Mouse (Mus musculus) thymus, adult 2 months (tissue): Measurements from ENCODE around the gene Prcd. TPM values are rescaled to one million over a fixed set of nuclear protein-coding genes. Genes with fewer than 3 reads are reported as not detected.

Experiments used
- DNase-seq: peaks from one replicate; pipeline ENCODE4 v3.0.0; 2021
- H3K27ac ChIP-seq: fragments of 200-500 bp; 2 replicates; pipeline ENCODE4 v1.5.1; 2012; ENCODE audit warnings: low read length, control low read depth; ENCODE audit not compliant: control insufficient read depth, insufficient read depth
- H3K27me3 ChIP-seq: fragments of 200-500 bp; 2 replicates; pipeline ENCODE4 v1.6.1; 2012; ENCODE audit warnings: mild to moderate bottlenecking, low read length, moderate library complexity, mixed read lengths; ENCODE audit not compliant: control insufficient read depth, insufficient read depth
- H3K36me3 ChIP-seq: fragments of 200-500 bp; 2 replicates; pipeline ENCODE4 v1.6.1; 2012; ENCODE audit warnings: mild to moderate bottlenecking, low read length, moderate library complexity; ENCODE audit not compliant: control insufficient read depth, insufficient read depth
- H3K4me1 ChIP-seq: fragments of 200-500 bp; replicated peaks from 2 replicates; pipeline ENCODE4 v1.6.1; 2012; ENCODE audit warnings: low read length; ENCODE audit not compliant: control insufficient read depth, insufficient read depth
- H3K4me3 ChIP-seq: fragments of 200-500 bp; 2 replicates; pipeline ENCODE4 v1.5.1; 2012; ENCODE audit warnings: mild to moderate bottlenecking, low read length, control low read depth, moderate library complexity; ENCODE audit not compliant: control insufficient read depth, insufficient read depth
- CTCF ChIP-seq: fragments of 200-500 bp; IDR thresholded peaks from 2 replicates; pipeline ENCODE4 v1.5.1; 2012; ENCODE audit warnings: mild to moderate bottlenecking, control low read depth, low read length, moderate library complexity, borderline replicate concordance; ENCODE audit not compliant: control insufficient read depth, poor library complexity, insufficient read depth; ENCODE audit errors: extremely low read depth
- POLR2A ChIP-seq: fragments of 200-500 bp; IDR thresholded peaks from 2 replicates; pipeline ENCODE4 v1.6.1; 2012; ENCODE audit warnings: mild to moderate bottlenecking, low read length, control low read depth, moderate library complexity; ENCODE audit not compliant: control insufficient read depth, poor library complexity, insufficient read depth; ENCODE audit errors: extremely low read depth
- WGBS: fragments of 180-500 bp; shearing (Covaris S2); methylation state at CpG from one replicate; pipeline ENCODE4 v1.1.7; 2018; 5-methylcytosine and 5-hydroxymethylcytosine counted together
- polyA plus RNA-seq: library from polyadenylated mRNA; depleted of rRNA; stranded (reverse); fragments of >200 nt; gene quantifications from 2 replicates; pipeline ENCODE4 v1.2.3, GENCODE M21; 2012; rRNA removed

The Prcd gene
- polyA plus RNA-seq, 1 experiment, result 0.97 TPM

DNA sequence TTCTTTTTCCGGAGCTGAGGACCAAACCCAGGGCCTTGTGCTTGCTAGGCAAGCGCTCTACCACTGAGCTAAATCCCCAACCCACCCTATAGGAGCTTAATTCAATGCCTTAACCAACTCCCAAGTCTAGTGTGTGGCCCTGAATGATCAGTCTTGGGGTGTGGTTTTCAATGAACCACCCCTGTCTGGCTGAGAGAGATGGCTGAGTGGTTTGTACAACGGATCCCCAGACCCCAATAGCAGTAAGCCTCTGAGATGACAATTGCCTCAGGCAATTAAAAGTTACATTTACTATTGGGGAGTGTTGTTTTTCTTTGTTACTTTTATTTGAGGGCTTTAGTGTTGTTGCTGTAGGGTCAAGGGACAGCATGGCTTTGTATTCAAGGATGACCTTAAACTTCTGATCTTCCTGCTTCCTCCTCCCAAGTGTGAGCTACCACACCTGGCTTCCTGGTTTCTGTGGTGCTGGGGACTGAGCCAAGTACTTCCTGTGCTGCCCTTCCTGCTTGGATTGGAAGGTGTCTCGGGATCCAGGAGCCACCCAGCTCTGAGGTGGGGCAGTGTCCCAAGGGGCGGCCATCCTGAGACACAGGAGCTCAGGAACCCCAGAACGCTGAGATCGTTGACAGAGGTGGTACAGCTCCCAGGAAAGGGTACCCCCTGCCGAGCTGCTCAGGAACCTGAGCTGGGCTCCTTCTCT is 51.2 kb downstream of the Prcd start:
- no peak for DNase-seq
- Histone ChIP-seq H3K27me3 (no peaks in the 10 kb centered on the region), H3K27ac (no peak overlapping the region), H3K36me3 (no peaks in the 10 kb centered on the region), H3K4me3 (no peak overlapping the region), H3K4me1 (peaks cover 4% of the 10 kb centered on the region; the same call in 1 of the 2 replicates)
- no peak for TF ChIP-seq POLR2A
- 90% methylated on average over 8 of the region's 8 CpGs for WGBS

DNA sequence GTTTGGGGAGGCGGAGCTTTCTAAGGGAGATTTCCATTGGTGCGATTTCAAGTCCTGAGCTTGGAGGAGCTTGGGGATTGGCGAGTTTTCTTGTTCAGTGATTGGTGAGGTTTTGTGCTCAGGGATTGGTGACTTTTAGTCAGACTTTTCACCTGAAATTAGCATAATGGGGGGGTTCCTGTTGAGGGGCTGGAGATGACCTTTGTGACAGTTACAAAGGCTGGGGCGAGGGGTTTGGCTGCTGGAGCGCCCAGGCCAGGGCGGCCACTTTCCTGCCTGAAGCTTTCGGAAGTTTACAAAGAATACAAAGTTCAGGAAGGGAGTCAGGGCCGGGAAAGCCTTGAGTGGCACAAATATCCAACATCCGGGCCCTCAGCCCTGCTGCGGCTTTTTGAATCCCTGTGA is 51.9 kb downstream of the Prcd start:
- no peaks in the 10 kb centered on the region for H3K27me3 ChIP-seq
- H3K4me1 ChIP-seq, result peaks cover 4% of the 10 kb centered on the region; the same call in 1 of the 2 replicates
- H3K36me3 ChIP-seq, result no peaks in the 10 kb centered on the region
- no peak for DNase-seq
- H3K4me3 ChIP-seq, result no peak overlapping the region
- H3K27ac ChIP-seq, result no peak overlapping the region
- 98% methylated on average over 10 of the region's 10 CpGs for WGBS
- no peak for TF ChIP-seq CTCF
- no peak for TF ChIP-seq POLR2A

DNA sequence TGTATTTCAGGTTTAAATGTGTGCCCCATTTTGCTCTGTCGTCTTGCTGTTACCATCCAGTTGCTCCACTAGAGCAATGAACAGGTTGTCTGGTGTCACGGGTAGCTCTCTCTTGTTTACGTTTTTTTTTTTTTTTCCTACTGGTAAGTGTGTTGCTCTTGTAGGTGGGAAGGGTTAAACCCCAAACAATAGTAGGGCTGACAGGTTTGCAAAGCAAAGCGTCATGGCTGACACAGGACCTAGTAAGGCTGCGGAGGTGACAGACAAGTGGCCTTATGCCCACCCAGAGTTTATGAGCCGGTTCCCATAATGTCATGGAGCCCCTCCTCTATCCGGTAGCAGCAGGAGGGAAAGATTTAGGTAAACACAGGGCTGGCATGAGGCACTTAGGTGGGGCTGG is 53.0 kb downstream of the Prcd start:
- no peak for DNase-seq
- no peak overlapping the region for H3K27ac ChIP-seq
- WGBS, result 81% methylated on average over 7 of the region's 7 CpGs
- no peaks in the 10 kb centered on the region for H3K36me3 ChIP-seq
- H3K27me3 ChIP-seq, result no peaks in the 10 kb centered on the region
- TF ChIP-seq CTCF (no peak), POLR2A (no peak)
- H3K4me1 ChIP-seq, result peaks cover 3% of the 10 kb centered on the region; the same call in 1 of the 2 replicates
- H3K4me3 ChIP-seq, result no peak overlapping the region

DNA sequence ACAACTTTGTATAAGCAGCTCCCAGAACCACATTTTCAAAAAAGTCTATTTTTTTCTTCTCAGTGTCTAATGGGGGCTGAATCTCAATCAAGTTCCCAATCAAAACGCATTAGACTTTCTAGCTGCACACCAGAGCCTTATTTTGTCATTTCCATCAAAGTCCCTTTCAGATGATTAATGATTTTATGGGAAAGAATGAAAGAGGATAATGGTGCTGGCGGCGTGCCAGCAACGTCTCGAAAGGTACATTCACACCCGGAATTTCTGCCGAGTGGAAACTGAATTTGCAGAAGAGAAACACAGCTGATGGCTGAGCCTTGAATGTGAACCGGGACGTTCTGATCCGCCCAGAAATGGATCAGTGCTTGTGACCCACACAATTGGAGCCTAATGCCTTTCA is 56.8 kb downstream of the Prcd start:
- DNase-seq, result no peak
- no peak for TF ChIP-seq POLR2A
- no peak for TF ChIP-seq CTCF
- Histone ChIP-seq H3K4me3 (no peak overlapping the region), H3K27ac (no peak overlapping the region), H3K36me3 (no peaks in the 10 kb centered on the region), H3K27me3 (no peaks in the 10 kb centered on the region), H3K4me1 (0 out of 2 replicates have a peak, but pooled peaks cover 4% of the 10 kb centered on the region)
- WGBS, result 89% methylated on average over 10 of the region's 10 CpGs

- H3K27me3 ChIP-seq, result no peaks in the 10 kb centered on the region
- no peak overlapping the region for H3K27ac ChIP-seq
- TF ChIP-seq POLR2A, result no peak
- no peak for TF ChIP-seq CTCF
- 0 out of 2 replicates have a peak, but pooled peaks cover 4% of the 10 kb centered on the region for H3K4me1 ChIP-seq
- no peaks in the 10 kb centered on the region for H3K36me3 ChIP-seq
- 95% methylated on average over 10 of the region's 10 CpGs for WGBS
- no peak for DNase-seq
- no peak overlapping the region for H3K4me3 ChIP-seq
Measured at GRCm38 (mm10) chr11:116710793-116711192, 57.5 kb downstream of the Prcd start.

GRCm38 (mm10) chr11:116714052-116714451 is 60.7 kb downstream of the Prcd start:
- WGBS, result 97% methylated on average over 12 of the region's 12 CpGs
- no peak overlapping the region for H3K27ac ChIP-seq
- no peak overlapping the region for H3K4me3 ChIP-seq
- no peak for DNase-seq
- H3K27me3 ChIP-seq, result no peaks in the 10 kb centered on the region
- no peaks in the 10 kb centered on the region for H3K36me3 ChIP-seq
- H3K4me1 ChIP-seq, result 0 out of 2 replicates have a peak, but pooled peaks cover 4% of the 10 kb centered on the region
- no peak for TF ChIP-seq POLR2A
- TF ChIP-seq CTCF, result no peak

Other genes with a start within 250 kb of the Prcd start
- gene Rnf157, start 240.5 kb upstream of the Prcd start, polyA plus RNA-seq, result 98.7 and 119 TPM in 2 replicates
- 558 and 566 TPM in 2 replicates for gene Ubald2, start 219.4 kb upstream of the Prcd start, polyA plus RNA-seq
- 0.19 and 0.24 TPM in 2 replicates for gene Qrich2, start 187.3 kb upstream of the Prcd start, polyA plus RNA-seq
- gene Prpsap1, start 159.3 kb upstream of the Prcd start, polyA plus RNA-seq, result 86.0 and 132 TPM in 2 replicates
- 12.9 and 15.7 TPM in 2 replicates for gene Sphk1, start 122.6 kb upstream of the Prcd start, polyA plus RNA-seq
- gene Ube2o, start 72.1 kb upstream of the Prcd start, polyA plus RNA-seq, result 26.5 and 27.1 TPM in 2 replicates
- gene Aanat, start 67.1 kb upstream of the Prcd start, polyA plus RNA-seq, result not detected in 2 replicates
- 40.8 and 44.4 TPM in 2 replicates for gene Rhbdf2, start 26.5 kb upstream of the Prcd start, polyA plus RNA-seq
- 9.4 and 14.0 TPM in 2 replicates for gene Cygb, start 779 bp downstream of the Prcd start, polyA plus RNA-seq
- 0.30 and 0.34 TPM in 2 replicates for gene St6galnac1, start 122.0 kb downstream of the Prcd start, polyA plus RNA-seq
- gene Mxra7, start 174.5 kb downstream of the Prcd start, polyA plus RNA-seq, result 8.6 and 14.2 TPM in 2 replicates
- gene Mettl23, start 189.7 kb downstream of the Prcd start, polyA plus RNA-seq, result 69.9 and 82.6 TPM in 2 replicates
- 37.3 and 46.3 TPM in 2 replicates for gene Jmjd6, start 189.9 kb downstream of the Prcd start, polyA plus RNA-seq
- 32.9 and 33.0 TPM in 2 replicates for gene Mfsd11, start 198.9 kb downstream of the Prcd start, polyA plus RNA-seq
- gene Srsf2, start 199.6 kb downstream of the Prcd start, polyA plus RNA-seq, result 1,171 and 1,772 TPM in 2 replicates